Mouse (Mus musculus): ENCODE data around the gene Eif4b. TPM values are rescaled to one million over a fixed set of nuclear protein-coding genes. Genes with fewer than 3 reads are reported as not detected.

The Eif4b gene
- polyA plus RNA-seq, 1 experiment from 2014 or later, result 107 TPM

DNA sequence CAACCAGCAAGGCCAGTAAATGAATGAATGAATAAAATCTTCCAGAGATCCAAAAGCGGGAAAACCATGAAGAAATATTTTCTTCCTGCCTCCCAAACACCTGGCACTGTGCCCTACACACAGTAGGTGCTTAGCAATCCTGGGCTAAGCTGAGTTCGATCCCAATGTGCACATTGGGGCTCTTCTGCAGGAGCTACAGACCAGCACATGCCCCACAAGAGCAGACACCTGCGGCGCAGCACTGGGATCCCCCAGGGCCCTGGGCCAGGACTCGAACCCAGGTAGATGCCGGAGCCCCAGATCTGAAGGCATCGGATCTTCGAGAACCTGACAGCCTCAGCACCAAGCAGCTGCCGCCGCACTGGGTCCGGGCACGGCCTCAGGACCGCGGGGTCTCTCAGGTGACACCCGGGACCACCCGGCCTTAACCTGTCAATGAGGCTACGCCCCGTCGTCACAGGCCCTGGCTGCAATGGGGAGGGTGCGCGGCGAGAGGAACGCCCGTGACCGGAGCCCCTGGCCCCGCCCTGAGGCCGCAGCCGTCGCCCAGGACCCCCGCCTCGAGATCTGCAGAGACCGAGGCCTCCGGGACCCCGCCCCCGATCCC, 62.1 kb downstream of the Eif4b start:
- H3K27ac ChIP-seq, result peak overlapping the region; percentile 76
- no peaks in the 10 kb centered on the region for H3K27me3 ChIP-seq (replicated peaks)
- peaks cover 16% of the 10 kb centered on the region for H3K4me1 ChIP-seq
- peak overlapping the region; percentile 77 for H3K9ac ChIP-seq
- peak overlapping the region; percentile 89 for H3K4me3 ChIP-seq (replicated peaks)
- H3K36me3 ChIP-seq, result peaks cover 15% of the 10 kb centered on the region; the same call in 1 of the 2 replicates
- 2% methylated on average over 34 of the region's 35 CpGs for WGBS
- ATAC-seq (ENCODE audit: insufficient read depth, low FRiP score, low read depth), result no peak; the same call in 1 of the 2 replicates
- peak overlapping the region; percentile 83 for H3K4me2 ChIP-seq
- no peaks in the 10 kb centered on the region for H3K9me3 ChIP-seq

DNA sequence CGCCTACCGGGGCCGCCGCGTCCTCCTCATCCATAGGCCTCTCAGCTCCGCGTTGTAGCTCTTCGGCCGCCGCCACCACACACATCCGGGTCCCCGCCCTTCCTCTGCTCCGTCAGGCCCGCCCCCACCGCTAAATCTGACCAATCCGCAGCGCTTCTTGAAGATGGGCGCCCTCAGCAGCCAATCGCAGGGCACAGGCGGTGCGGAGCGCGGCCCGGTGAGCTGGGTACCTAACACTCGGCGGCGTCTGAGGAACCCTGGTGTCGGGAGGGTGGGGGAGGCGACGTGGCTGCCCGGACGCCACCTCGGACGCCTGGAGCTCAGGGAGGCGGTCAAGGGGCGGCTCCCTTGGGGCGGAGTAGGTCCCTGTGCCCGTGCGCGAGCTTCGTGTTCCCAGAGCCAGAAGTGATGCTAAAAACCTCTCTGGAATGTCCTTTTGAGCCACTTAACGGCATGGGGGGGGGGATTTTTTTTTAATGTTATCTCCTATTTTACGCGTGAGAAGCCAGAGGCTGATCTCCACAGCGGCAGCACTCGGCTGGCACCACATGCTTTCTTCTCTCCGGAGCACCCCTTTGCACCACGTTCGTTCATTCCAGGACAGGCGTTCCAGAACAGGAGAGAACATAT, 62.7 kb downstream of the Eif4b start, which contains the start of gene Spryd3:
Gene Spryd3, minus strand, starts transcription at position 106 of the 630 bp plus-strand sequence.
- Histone ChIP-seq H3K27ac (peak within 1 kb of the TSS; percentile 80), H3K4me3 (replicated peaks) (peak within 1 kb of the TSS; percentile 89), H3K4me2 (peak within 1 kb of the TSS; percentile 83), H3K27me3 (replicated peaks) (no peaks in the 10 kb centered on the region), H3K9ac (peak within 1 kb of the TSS; percentile 77), H3K9me3 (no peaks in the 10 kb centered on the region), H3K4me1 (peaks cover 16% of the 10 kb centered on the region), H3K36me3 (0 out of 2 replicates have a peak, but pooled peaks cover 9% of the 10 kb centered on the region)
- under 1% methylated on average over 50 of the region's 50 CpGs for WGBS
- peak; percentile 99 for ATAC-seq (ENCODE audit: insufficient read depth, low FRiP score, low read depth)

DNA sequence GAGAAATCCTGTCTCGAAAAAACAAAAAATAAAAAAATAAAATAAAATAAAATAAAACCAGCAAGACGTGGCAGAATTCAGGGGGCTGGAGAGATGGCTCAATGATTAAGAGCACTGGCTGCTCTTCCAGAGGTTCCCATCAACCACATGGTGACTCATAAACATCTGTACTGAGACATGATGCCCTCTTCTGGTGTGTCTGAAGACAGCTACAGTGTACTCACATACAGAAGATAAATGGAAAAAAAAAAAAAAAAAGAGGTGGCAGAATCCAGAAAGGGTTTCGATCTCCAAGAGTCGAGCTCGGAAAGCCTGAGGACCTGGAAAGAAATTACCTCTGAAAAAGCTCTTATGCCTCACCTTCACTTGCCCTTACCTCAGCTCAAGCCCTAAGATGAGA, 67.5 kb downstream of the Eif4b start:
- 83% methylated on average over 5 of the region's 5 CpGs for WGBS

DNA sequence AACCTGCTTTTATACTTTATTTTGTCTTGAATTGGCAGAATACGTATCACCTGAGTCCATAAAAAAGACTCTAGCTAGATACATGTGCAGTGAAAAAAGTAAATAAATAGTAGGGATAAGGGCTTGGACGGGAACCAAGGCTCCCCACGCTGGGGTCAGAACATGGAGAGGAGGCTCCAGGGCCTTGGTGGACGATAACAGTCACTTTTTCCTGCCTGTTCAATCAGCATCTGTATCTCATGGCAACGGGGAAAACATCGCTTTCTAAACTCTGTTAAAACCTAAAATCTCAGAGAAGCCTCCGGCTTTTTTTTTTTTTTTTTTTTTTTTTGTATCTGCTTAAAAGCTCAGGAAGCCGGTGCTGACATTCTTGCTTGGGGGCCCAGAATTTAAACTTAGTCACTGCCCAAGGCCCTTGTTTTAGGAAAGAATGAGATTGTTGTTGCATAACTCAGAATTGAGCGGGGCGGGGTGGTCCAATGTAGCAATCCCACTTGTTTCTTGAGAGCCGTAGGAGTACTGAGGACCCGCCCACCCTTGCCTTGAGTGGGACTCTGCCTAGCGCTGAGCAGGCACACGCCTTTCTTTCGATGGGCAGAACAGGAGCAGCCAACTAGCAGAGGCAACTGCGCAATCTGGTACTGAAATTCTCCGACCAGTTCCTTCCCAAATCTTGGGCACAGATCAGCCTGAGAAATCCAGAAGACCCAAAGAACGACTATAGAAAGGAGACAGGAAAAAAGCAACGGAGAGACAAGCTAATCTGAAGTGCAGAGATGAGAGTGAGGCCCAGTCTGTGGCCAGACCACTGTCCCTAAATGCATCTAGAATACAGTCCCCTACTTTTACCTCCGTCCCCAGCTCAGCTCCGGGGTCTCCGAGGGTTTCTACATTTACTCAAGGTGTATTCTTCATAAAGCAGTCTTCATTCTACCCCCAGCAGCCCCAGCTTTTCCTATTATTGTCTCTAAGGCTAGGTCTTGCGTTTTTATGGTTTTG, 69.6 kb downstream of the Eif4b start:
- Histone ChIP-seq H3K36me3 (no peaks in the 10 kb centered on the region), H3K27me3 (replicated peaks) (peaks cover 19% of the 10 kb centered on the region), H3K4me3 (replicated peaks) (no peak overlapping the region), H3K9ac (no peak overlapping the region), H3K4me2 (no peak overlapping the region), H3K9me3 (no peaks in the 10 kb centered on the region), H3K4me1 (peaks cover 18% of the 10 kb centered on the region), H3K27ac (no peak overlapping the region)
- WGBS, result 48% methylated on average over 23 of the region's 23 CpGs
- ATAC-seq (ENCODE audit: insufficient read depth, low FRiP score, low read depth), result no peak

More for the DNA sequence above, 67.5 kb downstream of the Eif4b start:
- Histone ChIP-seq H3K27me3 (replicated peaks) (peaks cover 19% of the 10 kb centered on the region), H3K4me2 (no peak overlapping the region), H3K27ac (no peak overlapping the region), H3K36me3 (no peaks in the 10 kb centered on the region), H3K9me3 (no peaks in the 10 kb centered on the region), H3K9ac (no peak overlapping the region), H3K4me1 (peaks cover 26% of the 10 kb centered on the region), H3K4me3 (replicated peaks) (no peak overlapping the region)
- ATAC-seq (ENCODE audit: insufficient read depth, low FRiP score, low read depth), result no peak

DNA sequence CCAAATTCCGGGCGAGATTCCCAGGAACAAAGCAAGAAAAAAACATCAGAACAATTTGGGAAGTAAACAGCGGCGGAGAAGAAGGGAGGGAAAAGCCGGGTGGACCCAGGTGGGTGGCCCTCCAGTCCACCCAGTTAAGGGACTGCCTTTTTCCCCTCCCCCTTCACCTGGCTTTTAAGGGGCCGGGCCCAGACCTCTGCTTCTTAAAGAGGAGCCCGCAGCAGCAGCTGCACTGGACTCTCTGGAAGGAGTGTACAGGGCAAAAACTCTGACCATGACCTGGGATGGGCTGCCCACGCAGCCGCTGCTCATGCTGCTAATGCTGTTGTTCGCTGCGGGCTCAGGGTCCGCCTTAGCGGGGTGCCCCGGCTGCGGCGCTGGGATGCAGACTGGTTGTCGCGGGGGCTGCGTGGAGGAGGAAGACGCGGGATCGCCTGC, 70.7 kb downstream of the Eif4b start, which contains the start of gene Igfbp6:
Gene Igfbp6, plus strand, starts transcription at position 89 of the 438 bp plus-strand sequence.
- no peaks in the 10 kb centered on the region for H3K9me3 ChIP-seq
- H3K4me2 ChIP-seq, result peak within 1 kb of the TSS; percentile 45
- ATAC-seq (ENCODE audit: insufficient read depth, low FRiP score, low read depth), result no peak
- peaks cover 19% of the 10 kb centered on the region for H3K27me3 ChIP-seq (replicated peaks)
- 10% methylated on average over 22 of the region's 22 CpGs for WGBS
- no peaks in the 10 kb centered on the region for H3K36me3 ChIP-seq
- peaks cover 18% of the 10 kb centered on the region for H3K4me1 ChIP-seq
- no peak within 1 kb of the TSS for H3K9ac ChIP-seq
- peak within 1 kb of the TSS; percentile 26 for H3K4me3 ChIP-seq (replicated peaks)
- H3K27ac ChIP-seq, result no peak within 1 kb of the TSS

DNA sequence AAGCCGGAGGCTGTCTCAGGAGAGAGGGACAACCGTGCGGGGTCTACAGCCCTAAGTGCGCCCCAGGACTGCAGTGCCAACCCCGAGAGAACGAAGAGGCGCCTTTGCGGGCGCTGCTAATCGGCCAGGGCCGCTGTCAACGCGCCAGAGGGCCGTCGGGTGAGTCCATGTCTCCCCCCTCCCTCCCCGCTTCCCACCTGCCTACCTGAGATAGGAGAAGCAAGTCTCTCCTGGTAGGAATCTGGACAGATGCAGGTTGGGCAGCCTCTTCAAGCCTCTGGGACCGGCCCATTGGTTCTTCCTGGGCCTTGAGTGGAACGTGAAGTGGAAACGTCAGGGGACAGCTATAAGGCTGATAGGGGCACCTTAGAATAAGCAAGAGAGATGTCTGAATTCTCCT, 71.2 kb downstream of the Eif4b start:
- WGBS, result 17% methylated on average over 19 of the region's 19 CpGs
- Histone ChIP-seq H3K36me3 (no peaks in the 10 kb centered on the region), H3K4me3 (replicated peaks) (peak overlapping the region; percentile 26), H3K9me3 (no peaks in the 10 kb centered on the region), H3K27ac (no peak overlapping the region), H3K27me3 (replicated peaks) (peaks cover 19% of the 10 kb centered on the region), H3K9ac (no peak overlapping the region), H3K4me1 (peaks cover 18% of the 10 kb centered on the region), H3K4me2 (peak overlapping the region; percentile 45)
- ATAC-seq (ENCODE audit: insufficient read depth, low FRiP score, low read depth), result no peak

DNA sequence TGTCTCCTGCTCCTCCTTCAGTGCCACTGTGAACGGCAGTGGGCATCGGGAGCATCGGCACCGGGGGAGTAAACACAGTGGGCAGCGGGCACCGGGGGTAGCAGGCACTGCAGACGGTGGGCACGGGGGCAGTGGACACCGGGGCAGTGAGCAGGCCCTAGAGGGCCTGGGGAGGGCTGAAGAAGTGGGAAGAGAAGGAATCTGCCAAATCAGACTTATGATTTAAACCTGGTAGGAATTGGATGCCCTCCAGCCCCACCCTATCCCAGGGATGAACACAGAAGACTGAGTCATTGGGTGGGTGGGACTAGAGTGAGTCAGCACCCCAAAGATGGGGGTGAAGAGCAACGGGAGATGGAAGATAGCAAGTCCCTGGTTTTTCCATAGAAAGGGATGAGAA, 71.8 kb downstream of the Eif4b start:
- H3K4me3 ChIP-seq (replicated peaks), result no peak overlapping the region
- no peak overlapping the region for H3K4me2 ChIP-seq
- no peaks in the 10 kb centered on the region for H3K36me3 ChIP-seq
- H3K9me3 ChIP-seq, result no peaks in the 10 kb centered on the region
- 79% methylated on average over 10 of the region's 10 CpGs for WGBS
- H3K9ac ChIP-seq, result no peak overlapping the region
- H3K27me3 ChIP-seq (replicated peaks), result peaks cover 19% of the 10 kb centered on the region
- peaks cover 22% of the 10 kb centered on the region for H3K4me1 ChIP-seq
- no peak overlapping the region for H3K27ac ChIP-seq
- no peak; the same call in 1 of the 2 replicates for ATAC-seq (ENCODE audit: insufficient read depth, low FRiP score, low read depth)

DNA sequence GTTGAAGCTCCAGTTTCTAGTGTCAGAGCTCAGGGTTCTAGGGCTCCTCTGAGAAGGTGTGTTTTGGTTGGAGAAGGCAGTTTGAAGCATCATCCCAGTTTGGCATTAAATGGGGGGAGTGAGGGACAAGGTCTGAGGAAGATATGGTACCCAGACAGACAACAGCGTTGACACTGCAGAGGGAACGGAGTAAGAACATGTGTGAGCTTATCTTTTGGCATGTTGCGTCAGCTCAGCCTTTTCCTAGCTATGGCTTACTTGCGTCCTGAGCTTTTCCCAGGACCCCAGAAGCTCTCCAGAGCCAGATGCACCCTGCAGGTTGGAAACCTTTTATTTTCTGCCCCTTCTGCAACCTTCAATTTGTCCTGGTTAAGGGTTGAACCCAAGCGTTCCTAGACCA, 72.5 kb downstream of the Eif4b start:
- no peak for ATAC-seq (ENCODE audit: insufficient read depth, low FRiP score, low read depth)
- WGBS, result 74% methylated on average over 5 of the region's 5 CpGs
- H3K27ac ChIP-seq, result no peak overlapping the region

More for the DNA sequence above, 72.5 kb downstream of the Eif4b start:
- Histone ChIP-seq H3K9me3 (no peaks in the 10 kb centered on the region), H3K27me3 (replicated peaks) (peaks cover 19% of the 10 kb centered on the region), H3K9ac (no peak overlapping the region), H3K4me1 (peaks cover 28% of the 10 kb centered on the region), H3K4me3 (replicated peaks) (no peak overlapping the region), H3K4me2 (no peak overlapping the region), H3K36me3 (no peaks in the 10 kb centered on the region)

Other genes starting within 250 kb of the Eif4b start
- gene Krt1, start 223.0 kb upstream of the Eif4b start, polyA plus RNA-seq (2015; fragmentation: Nextera tagmentation; extraction: Ambion mirVana), result 1.8 and 2.7 TPM in 2 replicates
- gene Krt77, start 204.1 kb upstream of the Eif4b start, polyA plus RNA-seq (2015; fragmentation: Nextera tagmentation; extraction: Ambion mirVana), result 0.06 and 0.14 TPM in 2 replicates
- not detected in 2 replicates for gene Krt76, start 180.9 kb upstream of the Eif4b start, polyA plus RNA-seq (2015; fragmentation: Nextera tagmentation; extraction: Ambion mirVana)
- gene Krt4, start 149.0 kb upstream of the Eif4b start, polyA plus RNA-seq (2015; fragmentation: Nextera tagmentation; extraction: Ambion mirVana), result 390 and 937 TPM in 2 replicates
- gene Krt79, start 133.4 kb upstream of the Eif4b start, polyA plus RNA-seq (2015; fragmentation: Nextera tagmentation; extraction: Ambion mirVana), result 1.2 and 1.6 TPM in 2 replicates
- gene Krt78, start 119.5 kb upstream of the Eif4b start, polyA plus RNA-seq (2015; fragmentation: Nextera tagmentation; extraction: Ambion mirVana), result 2.3 and 5.7 TPM in 2 replicates
- 916 and 929 TPM in 2 replicates for gene Krt8, start 69.3 kb upstream of the Eif4b start, polyA plus RNA-seq (2015; fragmentation: Nextera tagmentation; extraction: Ambion mirVana)
- gene Krt18, start 45.6 kb upstream of the Eif4b start, polyA plus RNA-seq (2015; fragmentation: Nextera tagmentation; extraction: Ambion mirVana), result 448 and 512 TPM in 2 replicates
- 34.6 and 34.7 TPM in 2 replicates for gene Tns2, start 26.6 kb downstream of the Eif4b start, polyA plus RNA-seq (2015; fragmentation: Nextera tagmentation; extraction: Ambion mirVana)
- 25.0 and 25.2 TPM in 2 replicates for gene Spryd3, start 62.5 kb downstream of the Eif4b start, polyA plus RNA-seq (2015; fragmentation: Nextera tagmentation; extraction: Ambion mirVana)
- 13.2 and 18.2 TPM in 2 replicates for gene Igfbp6, start 70.6 kb downstream of the Eif4b start, polyA plus RNA-seq (2015; fragmentation: Nextera tagmentation; extraction: Ambion mirVana)
- gene Soat2, start 76.8 kb downstream of the Eif4b start, polyA plus RNA-seq (2015; fragmentation: Nextera tagmentation; extraction: Ambion mirVana), result 5.9 and 6.2 TPM in 2 replicates
- gene Zfp740, start 129.5 kb downstream of the Eif4b start, polyA plus RNA-seq (2015; fragmentation: Nextera tagmentation; extraction: Ambion mirVana), result 44.5 and 52.7 TPM in 2 replicates
- gene Csad, start 131.0 kb downstream of the Eif4b start, polyA plus RNA-seq (2015; fragmentation: Nextera tagmentation; extraction: Ambion mirVana), result 63.3 and 64.3 TPM in 2 replicates
- 9.6 and 12.7 TPM in 2 replicates for gene Itgb7, start 158.2 kb downstream of the Eif4b start, polyA plus RNA-seq (2015; fragmentation: Nextera tagmentation; extraction: Ambion mirVana)
- 29.8 and 33.8 TPM in 2 replicates for gene Rarg, start 183.7 kb downstream of the Eif4b start, polyA plus RNA-seq (2015; fragmentation: Nextera tagmentation; extraction: Ambion mirVana)
- gene Gm9918, start 196.8 kb downstream of the Eif4b start, polyA plus RNA-seq (2015; fragmentation: Nextera tagmentation; extraction: Ambion mirVana), result 0.27 and 0.30 TPM in 2 replicates
- gene Mfsd5, start 205.7 kb downstream of the Eif4b start, polyA plus RNA-seq (2015; fragmentation: Nextera tagmentation; extraction: Ambion mirVana), result 66.3 and 66.4 TPM in 2 replicates
- 22.9 and 23.9 TPM in 2 replicates for gene Espl1, start 222.5 kb downstream of the Eif4b start, polyA plus RNA-seq (2015; fragmentation: Nextera tagmentation; extraction: Ambion mirVana)

Measured in stomach, embryonic 15.5 days (tissue).